ENCODE assay signal across 22 mouse cellular contexts in genomic region chr13:60820486-60821175, GRCm38 (mm10). TPM values are rescaled to one million over a fixed set of nuclear protein-coding genes. Genes with fewer than 3 reads are reported as not detected.
"Had no signal": no experiment of that assay in that cellular context is flagged by ENCODE, and none has a peak within 500 bp of the region (broad histone marks: within the 10 kb centered on the region; RNA-seq: fewer than 3 reads in every experiment).

No protein-coding gene starts in this region.

- H3K27ac ChIP-seq: macrophage; midbrain, embryonic 13.5 days; midbrain, embryonic 15.5 days; neural tube, embryonic 12.5 days; stomach, embryonic 15.5 days; stomach, postnatal 0 days had no signal

- H3K4me3 ChIP-seq: megakaryocyte, embryonic 14.5 days; midbrain, embryonic 13.5 days; midbrain, embryonic 15.5 days; neural tube, embryonic 12.5 days; stomach, embryonic 15.5 days had no signal

- DNase-seq: lung, adult 18-20 months; lung, embryonic 14.5 days; lung, postnatal 10 days; lung, postnatal 36 days; right cerebral cortex, postnatal 14 days; thymus, adult 2 months; thymus, postnatal 25 days; thymus, postnatal 4 days had no signal

- H3K27me3 ChIP-seq: megakaryocyte, embryonic 14.5 days; midbrain, embryonic 13.5 days; midbrain, embryonic 15.5 days; neural tube, embryonic 12.5 days; stomach, embryonic 15.5 days had no signal

- H3K36me3 ChIP-seq: midbrain, embryonic 13.5 days; midbrain, embryonic 15.5 days; neural tube, embryonic 12.5 days; stomach, embryonic 15.5 days had no signal

- H3K9ac ChIP-seq: lung, embryonic 14.5 days; midbrain, embryonic 13.5 days; midbrain, embryonic 15.5 days; neural tube, embryonic 12.5 days; stomach, embryonic 15.5 days had no signal

- H3K4me2 ChIP-seq: lung, embryonic 14.5 days; midbrain, embryonic 11.5 days; midbrain, embryonic 13.5 days; midbrain, embryonic 15.5 days; neural tube, embryonic 12.5 days; stomach, embryonic 15.5 days had no signal

- H3K9me3 ChIP-seq: megakaryocyte, embryonic 14.5 days; midbrain, embryonic 13.5 days; midbrain, embryonic 15.5 days; neural tube, embryonic 12.5 days; stomach, embryonic 15.5 days had no signal

- ATAC-seq: midbrain, embryonic 13.5 days; midbrain, embryonic 15.5 days had no signal

- H3K4me1 ChIP-seq: midbrain, embryonic 13.5 days; midbrain, embryonic 15.5 days; neural tube, embryonic 12.5 days; stomach, embryonic 15.5 days had no signal

RNA-seq across cellular contexts. Expression of gene Ctsll3, which starts 18.0 kb away (rescaled TPM):
- polyA plus RNA-seq: lung, embryonic 14.5 days; lung, embryonic 16.5 days; macrophage; midbrain, embryonic 11.5 days; midbrain, embryonic 13.5 days; midbrain, embryonic 15.5 days; midbrain, postnatal 0 days; neural tube, embryonic 12.5 days; neural tube, embryonic 14.5 days; spleen, adult 2 months; stomach, embryonic 15.5 days; testis, adult 2 months; thymus, adult 2 months; urinary bladder, adult 2 months had no signal

RNA-seq across cellular contexts. Expression of gene BC051665, which starts 34.5 kb away (rescaled TPM):
- polyA plus RNA-seq: lung, embryonic 14.5 days; lung, embryonic 16.5 days; macrophage; midbrain, embryonic 11.5 days; midbrain, embryonic 13.5 days; midbrain, embryonic 15.5 days; midbrain, postnatal 0 days; neural tube, embryonic 12.5 days; neural tube, embryonic 14.5 days; spleen, adult 2 months; stomach, embryonic 15.5 days; stomach, postnatal 0 days; testis, adult 2 months; thymus, adult 2 months; urinary bladder, adult 2 months had no signal

RNA-seq across cellular contexts. Expression of gene 4930486L24Rik, which starts 43.6 kb away (rescaled TPM):
- polyA plus RNA-seq: lung, embryonic 14.5 days; lung, embryonic 16.5 days; macrophage; midbrain, embryonic 11.5 days; midbrain, embryonic 13.5 days; midbrain, postnatal 0 days; neural tube, embryonic 12.5 days; neural tube, embryonic 14.5 days; stomach, embryonic 15.5 days; stomach, postnatal 0 days had no signal
